Mouse (Mus musculus): ENCODE data around the gene Ciao2b. TPM values are rescaled to one million over a fixed set of nuclear protein-coding genes. Genes with fewer than 3 reads are reported as not detected.

The Ciao2b gene
- total RNA-seq, 2 experiments from 2014 or later = 30.7 to 32.1 TPM

DNA sequence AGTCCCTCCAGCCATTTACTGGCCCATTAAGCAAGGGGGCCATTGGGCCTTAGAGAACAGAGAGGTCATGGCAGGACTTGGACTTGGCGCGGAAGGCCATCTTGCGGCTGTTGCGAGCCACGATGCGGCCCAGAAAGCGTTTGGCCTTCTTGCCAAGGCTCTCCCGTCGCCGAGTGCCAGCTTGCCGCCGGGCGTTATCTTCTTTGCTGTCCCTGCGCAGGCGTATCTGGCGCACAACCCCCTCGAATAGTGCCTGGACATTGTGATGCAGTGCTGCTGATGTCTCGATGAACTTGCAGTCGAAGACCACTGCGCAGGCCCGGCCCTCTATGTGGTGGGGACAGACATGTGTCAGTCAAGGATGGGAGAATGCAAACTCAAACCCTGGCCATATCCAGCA, 13.4 kb downstream of the Ciao2b start:
- intact Hi-C loops (cut with DNase I) = no loop called here
- no peak for DNase-seq (ENCODE audit: low spot score in 2 of 2)

DNA sequence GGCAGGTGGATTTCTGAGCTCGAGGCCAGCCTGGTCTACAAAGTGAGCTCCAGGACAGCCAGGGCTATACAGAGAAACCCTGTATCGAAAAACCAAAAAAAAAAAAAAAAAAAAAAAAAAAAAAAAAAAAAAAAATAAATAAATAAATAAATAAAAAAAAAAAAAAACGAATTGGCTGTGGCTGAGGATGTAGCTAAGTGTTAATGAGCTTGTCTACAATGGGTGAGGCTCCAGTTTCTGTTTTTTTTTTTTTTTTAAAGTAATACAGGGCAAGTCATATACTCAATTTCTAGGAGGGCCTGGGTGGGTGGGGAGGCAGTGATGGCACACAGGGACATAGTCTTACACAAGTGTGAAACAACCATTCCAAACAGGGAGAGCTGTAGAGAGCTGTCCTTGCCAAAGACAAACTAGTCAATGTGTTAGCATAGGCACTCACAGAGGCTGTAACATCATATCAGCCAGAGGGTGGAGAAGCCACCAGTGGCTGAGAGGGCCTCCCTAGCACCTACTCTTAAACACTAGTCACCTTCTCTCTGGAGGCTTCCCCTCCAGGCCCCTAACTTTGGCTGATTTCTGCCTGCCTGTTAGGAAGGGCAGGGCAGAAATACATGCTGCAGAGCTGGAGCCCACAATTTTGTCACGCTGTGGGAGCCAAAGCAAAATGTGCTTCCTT, 14.6 kb downstream of the Ciao2b start:
- DNase-seq (ENCODE audit: low spot score in 2 of 2) = no peak
- intact Hi-C loops (cut with DNase I) = no loop called here

DNA sequence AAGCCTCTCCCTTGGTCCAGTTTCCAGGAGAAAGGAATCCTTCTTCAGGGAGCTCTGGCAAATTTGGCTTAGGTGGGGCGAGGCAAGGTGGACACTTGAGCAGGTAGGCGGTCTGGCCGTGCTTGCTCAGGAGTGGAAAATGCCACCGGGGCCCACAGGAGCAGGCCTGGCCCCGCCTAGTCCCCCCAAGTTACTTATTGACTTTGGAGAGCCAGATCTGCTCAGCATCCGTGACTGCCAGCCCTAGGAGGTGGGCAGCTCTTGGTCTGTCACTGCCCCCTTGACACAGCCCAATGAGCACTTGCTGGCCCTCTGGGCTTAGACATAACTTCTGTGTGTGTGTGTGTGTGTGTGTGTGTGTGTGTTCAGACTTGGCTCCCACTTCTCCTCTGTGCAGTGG, 17.6 kb downstream of the Ciao2b start, which contains the start of gene Cdh16:
Gene Cdh16 (minus strand): TSS at position 236 of the 400 bp plus-strand sequence.
- intact Hi-C loops (cut with DNase I) = no loop called here
- no peak for DNase-seq (ENCODE audit: low spot score in 2 of 2)

DNA sequence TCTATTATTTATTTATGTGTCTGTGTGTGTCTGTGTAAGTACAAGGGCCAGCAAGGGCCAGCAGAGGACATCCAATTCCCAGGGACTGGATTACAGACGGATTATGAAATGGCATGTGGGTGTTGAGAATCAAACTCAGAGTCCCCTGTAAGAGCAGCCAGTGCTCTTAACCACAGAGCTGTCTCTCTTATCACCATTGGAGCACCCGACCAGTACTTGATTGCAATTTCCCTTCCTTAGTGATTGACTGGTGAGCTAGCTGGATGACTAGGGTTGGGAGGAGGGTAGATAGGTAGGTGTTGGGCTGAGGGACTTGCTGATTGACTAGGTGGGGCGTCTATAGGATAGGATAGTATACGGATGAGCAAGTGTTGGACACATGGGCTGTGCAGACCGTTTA, 21.0 kb downstream of the Ciao2b start:
- no peak for DNase-seq (ENCODE audit: low spot score in 2 of 2)
- intact Hi-C loops (cut with DNase I) = no loop called here

DNA sequence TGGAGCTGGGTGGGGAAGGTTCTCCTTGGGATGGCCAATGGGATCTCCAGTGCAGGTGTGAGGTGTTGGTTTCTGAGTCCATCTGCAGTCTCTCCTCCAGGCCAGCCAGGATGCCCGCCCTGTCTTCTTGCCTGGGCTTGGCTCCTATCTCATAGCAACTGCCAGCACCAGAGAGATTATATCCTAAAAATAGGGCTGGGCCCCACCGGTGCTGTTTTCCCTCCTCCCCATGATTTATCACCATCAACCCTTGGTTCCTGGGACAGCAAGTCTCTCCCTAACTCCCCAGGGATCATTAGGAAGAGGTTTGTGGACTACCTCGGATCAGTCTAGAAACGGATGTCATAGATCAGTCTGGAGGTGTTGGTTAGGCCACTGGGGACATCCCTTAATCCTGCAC, 28.6 kb downstream of the Ciao2b start:
- intact Hi-C loops (cut with DNase I) = no loop called here
- no peak for DNase-seq (ENCODE audit: low spot score in 2 of 2)

DNA sequence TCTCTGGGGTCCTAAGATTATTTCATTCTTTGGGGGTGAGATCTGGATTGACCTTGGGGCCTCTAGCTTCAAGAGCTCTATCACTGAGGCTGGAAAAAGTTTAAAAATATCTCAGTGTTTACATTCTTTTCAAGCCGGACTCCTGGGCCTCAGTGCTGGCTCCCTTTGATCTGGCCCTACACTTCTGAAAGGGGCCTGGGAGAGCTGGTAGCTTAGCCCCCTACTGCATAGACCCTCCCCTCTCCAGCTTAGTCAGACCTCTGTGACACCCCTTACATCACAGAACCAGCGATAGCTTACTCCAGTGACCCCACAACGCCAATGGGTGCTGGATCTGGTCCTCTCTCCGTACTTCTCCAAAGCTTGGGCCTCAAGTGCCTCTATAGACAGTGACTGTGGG, 30.2 kb downstream of the Ciao2b start:
- intact Hi-C loops (cut with DNase I) = no loop called here
- DNase-seq (ENCODE audit: low spot score in 2 of 2) = no peak

DNA sequence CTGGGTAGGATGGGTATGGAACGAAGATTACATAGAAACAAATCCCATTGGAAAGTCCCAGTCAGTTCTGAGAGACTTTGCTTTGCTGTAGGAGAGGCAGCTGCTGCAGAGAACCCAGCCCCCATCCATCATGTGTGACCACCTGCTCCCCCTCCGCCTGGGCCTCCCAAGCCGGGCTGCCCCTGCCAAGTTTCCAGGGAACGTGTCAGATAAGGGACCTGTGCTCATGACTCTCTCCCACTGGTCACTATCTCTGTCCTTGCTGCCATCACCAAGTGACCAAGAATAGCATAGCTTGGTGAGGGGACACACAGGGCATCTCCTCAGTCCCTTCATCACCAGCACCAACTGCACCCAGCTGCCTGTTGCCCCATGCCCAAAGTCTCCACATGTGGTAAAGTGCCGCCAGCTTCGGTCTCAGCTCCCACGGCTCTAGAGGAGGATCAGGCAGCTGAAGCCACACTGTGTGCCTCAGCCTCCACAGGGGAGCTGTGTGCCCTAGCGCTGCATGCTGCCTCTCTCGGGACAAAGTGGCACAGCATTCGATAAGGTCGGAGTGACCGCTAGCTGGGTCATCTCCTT, 31.5 kb downstream of the Ciao2b start:
- DNase-seq (ENCODE audit: low spot score in 2 of 2) = no peak
- intact Hi-C loops (cut with DNase I) = no loop called here

DNA sequence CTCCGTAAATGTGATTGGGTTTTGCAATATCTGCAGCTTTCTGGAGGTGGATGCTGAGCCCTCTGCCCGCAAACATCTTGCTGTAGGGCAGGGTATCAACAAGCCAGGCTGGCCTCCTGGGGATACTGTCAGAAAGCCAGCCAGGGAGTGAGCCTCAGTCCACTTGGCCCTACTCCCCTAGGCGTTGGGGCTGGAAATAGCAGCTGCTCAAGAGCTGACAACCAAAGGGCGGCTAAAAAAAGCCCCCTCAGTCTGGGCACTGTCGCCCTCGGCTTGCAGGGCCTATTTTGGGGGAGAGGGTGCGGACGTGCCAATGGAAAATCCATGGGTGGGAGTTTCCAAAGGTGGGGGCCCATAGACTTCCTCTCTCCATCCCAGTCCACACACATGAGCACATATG, 32.5 kb downstream of the Ciao2b start:
- intact Hi-C loops (cut with DNase I) = no loop called here
- DNase-seq (ENCODE audit: low spot score in 2 of 2) = no peak

DNA sequence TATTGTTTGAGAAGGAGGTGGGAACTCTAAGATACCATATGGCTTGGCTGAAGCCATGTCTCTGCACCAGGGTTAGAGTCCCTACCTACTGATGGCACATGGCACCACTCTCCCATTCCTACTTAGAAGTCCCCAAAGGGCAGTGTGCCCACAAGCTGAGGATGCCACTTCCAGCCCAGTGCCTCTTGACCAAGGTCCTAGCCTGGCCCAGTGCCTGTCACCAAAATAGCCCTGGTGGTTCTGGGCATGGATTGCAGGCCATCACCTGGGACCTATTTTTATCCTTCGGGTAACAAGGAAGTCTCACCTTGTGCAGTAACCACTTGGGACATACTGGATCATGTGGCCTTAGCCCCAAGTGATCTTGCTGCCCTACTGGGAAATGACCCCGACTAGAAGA, 33.8 kb downstream of the Ciao2b start:
- intact Hi-C loops (cut with DNase I) = no loop called here
- DNase-seq (ENCODE audit: low spot score in 2 of 2) = no peak

DNA sequence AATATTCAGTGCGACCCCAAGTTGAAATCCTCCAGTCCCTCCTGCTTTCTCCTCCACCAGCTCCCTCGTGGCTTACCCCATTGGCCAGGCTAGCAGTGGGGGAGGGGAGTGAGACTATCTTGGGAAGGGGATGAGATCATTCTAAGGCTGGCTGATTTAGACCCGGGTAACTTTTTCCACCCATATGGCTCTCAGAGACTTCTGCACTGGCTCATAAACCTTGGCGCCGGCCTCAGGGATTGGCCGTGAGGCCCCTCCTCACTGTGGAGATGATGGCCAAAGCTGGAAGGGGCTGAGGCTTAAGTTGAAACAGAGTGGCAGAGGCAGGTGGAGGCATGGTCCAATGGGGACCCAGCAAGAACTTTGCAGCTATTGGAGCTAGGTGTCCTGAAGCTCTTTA, 35.4 kb downstream of the Ciao2b start:
- intact Hi-C loops (cut with DNase I) = no loop called here
- peak in 1 of 2 experiments; percentile 32 for DNase-seq (ENCODE audit: low spot score in 2 of 2)

DNA sequence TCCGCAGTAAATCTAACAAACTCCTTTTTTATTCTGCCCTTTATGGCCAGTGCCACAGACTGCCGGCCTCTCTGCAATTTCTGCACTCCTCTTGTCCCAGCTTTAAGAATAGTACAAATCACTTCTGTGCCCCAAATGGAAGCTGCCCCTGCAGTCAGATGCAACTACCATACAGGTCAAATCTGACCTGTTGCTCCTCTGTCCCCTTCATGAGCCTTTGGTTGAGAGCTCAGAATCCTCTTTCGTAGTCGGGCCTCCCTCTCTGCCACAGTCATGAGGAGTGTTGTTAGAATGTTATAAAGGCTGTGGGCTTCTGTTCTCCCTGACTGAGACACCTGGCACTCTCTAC, 38.5 kb downstream of the Ciao2b start:
- intact Hi-C loops (cut with DNase I) = loop anchor here (5.0 kb wide), 1 partner anchor 39 kb away; the partner anchor contains the start of gene Ciao2b
- no peak for DNase-seq (ENCODE audit: low spot score in 2 of 2)

DNA sequence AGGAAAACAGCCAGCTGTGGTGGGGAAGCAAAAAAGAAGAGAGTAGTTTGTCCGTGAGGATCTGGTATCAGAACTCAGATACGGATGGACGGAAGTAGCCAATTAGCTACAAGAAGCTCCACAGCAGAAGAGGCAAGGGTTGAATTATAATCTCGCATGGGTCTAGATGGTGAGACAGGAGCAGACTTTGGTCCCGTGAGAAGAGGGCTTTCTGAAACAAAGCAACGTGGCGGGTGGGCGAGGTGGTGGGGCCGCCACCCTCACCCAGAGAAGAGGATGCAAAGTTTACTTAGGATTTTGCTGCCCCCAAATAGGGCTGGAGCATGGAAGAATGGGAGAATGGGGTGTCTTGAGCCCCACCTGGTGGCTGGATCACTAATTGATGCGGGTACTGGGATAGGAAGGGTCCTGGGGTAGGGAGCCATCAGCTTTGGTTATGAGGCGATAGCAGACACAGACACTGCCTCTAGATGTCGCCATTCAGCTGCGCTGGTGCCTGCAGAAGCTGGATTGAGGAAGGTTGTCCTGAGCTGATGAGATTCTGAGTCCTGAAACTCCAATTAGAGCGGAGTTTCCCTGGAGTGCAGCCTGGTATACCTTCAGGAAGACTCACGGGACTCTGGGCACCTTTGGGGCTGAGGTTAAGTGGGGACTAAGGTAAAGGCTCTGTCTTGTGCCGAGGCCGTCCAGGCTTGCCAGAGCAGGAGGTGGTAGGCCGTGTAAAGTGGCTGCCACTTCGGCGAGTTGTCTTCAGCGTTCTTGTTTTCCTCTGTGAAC, 39.1 kb downstream of the Ciao2b start:
- peak; percentile 87 to 90 for DNase-seq (ENCODE audit: low spot score in 2 of 2)
- intact Hi-C loops (cut with DNase I) = loop anchor here (5.0 kb wide), 1 partner anchor 40 kb away; the partner anchor contains the start of gene Ciao2b

DNA sequence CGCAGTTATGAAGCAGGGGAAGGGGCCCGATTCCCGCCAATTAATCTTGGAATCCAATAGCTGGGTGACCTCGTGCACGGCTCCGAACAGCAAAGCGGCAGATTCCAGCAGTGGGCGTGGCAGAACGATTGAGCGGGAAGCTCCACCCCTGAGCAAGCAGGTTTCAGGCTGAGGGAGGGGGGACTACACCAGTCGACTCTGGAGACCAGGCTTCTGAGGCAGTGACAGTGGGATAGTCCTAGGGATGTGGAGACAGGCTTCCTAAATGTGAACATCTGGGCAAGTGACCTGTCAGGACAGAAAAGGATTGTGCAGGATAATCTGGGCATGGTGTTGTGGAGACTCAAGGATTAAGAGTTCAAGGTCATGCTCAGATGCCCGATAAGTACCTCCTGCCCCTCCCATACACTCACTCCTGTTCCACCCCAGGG, 39.8 kb downstream of the Ciao2b start:
- no peak for DNase-seq (ENCODE audit: low spot score in 2 of 2)
- intact Hi-C loops (cut with DNase I) = loop anchor here (5.0 kb wide), 1 partner anchor 40 kb away; the partner anchor contains the start of gene Ciao2b

DNA sequence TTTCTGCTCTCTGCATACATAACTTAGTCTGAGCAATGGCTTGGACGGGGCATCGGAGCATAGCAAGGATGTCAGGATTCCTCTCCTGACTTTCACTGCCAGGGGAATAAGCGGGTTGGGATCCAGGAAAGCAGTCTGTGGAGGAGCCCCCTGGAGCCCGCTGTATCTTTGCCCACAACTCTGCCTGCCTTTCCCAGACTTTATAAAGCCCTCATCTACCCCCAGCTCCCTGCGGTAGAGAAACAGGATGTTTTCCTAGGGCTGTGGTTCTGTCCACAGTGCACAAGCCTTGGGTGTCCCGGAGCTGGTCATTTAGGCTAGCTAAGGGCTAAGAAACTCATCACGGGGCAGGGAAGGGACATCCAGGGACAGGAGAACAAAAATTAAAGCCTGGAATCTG, 40.4 kb downstream of the Ciao2b start:
- intact Hi-C loops (cut with DNase I) = loop anchor here (5.0 kb wide), 1 partner anchor 41 kb away; the partner anchor contains the start of gene Ciao2b
- no peak for DNase-seq (ENCODE audit: low spot score in 2 of 2)

DNA sequence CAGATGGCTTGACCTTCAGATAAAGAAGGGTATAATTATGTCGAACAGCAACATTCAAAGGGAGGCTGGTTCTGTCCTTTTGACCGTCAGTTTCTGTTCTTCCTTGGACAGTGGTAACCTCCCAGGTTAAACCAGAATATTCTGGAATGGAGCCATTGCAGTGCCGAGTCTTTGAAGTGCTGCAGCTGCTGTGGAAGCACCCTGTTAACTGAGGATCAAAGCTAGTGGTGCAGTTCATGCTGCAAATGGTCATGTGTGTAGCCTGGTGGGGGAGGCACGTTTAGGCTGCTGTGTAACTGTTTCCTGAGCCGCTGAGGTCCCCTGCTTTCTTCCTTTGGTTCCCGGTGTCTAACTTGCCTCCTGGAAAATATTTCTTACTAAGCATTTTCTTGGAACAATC, 43.3 kb downstream of the Ciao2b start:
- no peak for DNase-seq (ENCODE audit: low spot score in 2 of 2)
- intact Hi-C loops (cut with DNase I) = no loop called here

DNA sequence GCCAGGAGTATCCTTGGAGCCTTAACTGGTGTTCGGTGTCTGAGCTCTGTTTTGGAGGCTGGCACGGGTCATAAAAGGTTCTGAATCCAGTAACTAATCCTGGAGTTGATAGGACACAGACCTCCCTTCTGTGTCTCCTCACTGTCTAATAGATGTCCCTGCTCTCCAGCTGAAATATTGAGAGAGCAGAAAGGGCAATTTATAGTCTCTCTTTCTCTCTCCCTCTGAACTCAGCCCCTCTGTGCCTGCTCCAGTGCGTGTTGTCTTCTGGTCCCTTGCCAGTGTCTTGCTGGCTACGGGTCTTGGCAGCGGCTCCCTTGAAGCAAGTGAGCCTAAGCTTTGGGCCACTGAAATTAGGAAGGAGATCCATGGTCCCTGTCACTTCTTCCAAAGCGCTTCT, 44.1 kb downstream of the Ciao2b start:
- no peak for DNase-seq (ENCODE audit: low spot score in 2 of 2)
- intact Hi-C loops (cut with DNase I) = no loop called here

DNA sequence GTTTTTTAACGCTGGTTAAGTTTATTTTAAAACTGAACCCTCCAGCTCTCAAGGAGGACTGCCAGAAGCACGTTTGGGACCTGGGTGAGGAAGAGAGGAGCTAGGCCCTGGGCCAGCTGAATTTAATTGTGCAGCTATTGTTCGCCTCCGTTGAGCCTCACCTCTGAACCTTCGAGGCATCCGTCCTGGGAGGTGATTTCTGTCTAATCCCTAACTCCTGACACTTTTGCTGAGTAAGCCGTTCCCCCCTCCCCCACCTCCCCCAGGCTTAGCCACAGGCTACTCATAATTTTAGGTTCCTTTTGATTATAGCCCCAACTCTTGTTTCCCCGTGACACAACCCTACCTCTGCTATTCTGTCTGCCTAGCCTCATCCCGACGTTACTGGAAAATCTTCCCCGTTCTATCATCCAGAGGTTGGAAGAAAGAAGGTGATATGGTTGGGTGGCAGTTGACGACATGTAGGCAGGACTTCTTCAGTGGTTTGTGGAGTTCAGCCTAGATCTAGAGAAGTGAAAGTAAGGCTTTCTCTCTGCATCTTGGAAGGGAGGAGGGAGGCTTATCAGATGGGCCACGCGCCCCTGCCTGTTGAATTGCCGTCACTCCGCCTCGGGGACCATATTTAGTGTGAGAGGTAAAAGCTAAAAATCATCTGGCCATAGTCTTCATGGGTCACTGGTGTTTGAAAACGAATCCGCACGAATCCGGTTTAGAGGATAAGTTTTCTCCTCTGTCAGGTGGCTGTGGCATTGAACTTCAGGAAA, 45.8 kb downstream of the Ciao2b start:
- no peak for DNase-seq (ENCODE audit: low spot score in 2 of 2)

DNA sequence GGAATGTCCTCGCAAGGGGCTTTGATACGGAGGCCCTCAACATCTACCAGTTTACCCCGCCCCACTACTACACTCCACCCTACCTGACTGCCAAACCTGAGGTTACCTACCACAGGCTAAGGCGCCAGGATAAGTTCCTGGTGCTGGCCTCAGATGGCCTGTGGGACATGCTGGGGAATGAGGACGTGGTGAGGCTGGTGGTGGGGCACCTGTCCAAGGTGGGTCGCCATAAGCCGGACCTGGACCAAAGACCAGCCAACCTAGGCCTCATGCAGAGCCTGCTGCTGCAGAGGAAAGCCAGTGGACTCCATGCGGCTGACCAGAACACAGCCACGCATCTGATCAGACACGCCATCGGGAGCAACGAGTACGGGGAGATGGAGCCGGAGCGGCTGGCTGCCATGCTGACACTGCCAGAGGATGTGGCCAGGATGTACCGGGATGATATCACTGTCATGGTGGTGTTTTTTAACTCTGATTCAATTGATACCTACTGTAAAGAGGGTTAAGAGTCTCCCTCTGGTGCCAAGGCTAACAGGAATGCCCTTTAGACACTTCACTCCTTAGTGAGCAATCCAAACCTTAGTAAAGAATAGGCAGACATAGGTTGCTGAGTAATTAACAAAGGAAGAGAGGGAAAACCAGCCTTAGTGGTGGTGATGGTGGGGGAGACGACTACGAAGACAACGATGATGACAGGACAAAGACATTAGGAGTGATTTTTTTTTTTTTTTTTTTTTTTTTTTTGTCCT, 47.0 kb downstream of the Ciao2b start:
- intact Hi-C loops (cut with DNase I) = no loop called here
- DNase-seq (ENCODE audit: low spot score in 2 of 2) = no peak

More for the DNA sequence above, 45.8 kb downstream of the Ciao2b start:
- intact Hi-C loops (cut with DNase I) = no loop called here

Data from left cerebral cortex, postnatal 14 days (tissue).